Mouse (Mus musculus): ENCODE data around the gene Fbxo27.

DNA sequence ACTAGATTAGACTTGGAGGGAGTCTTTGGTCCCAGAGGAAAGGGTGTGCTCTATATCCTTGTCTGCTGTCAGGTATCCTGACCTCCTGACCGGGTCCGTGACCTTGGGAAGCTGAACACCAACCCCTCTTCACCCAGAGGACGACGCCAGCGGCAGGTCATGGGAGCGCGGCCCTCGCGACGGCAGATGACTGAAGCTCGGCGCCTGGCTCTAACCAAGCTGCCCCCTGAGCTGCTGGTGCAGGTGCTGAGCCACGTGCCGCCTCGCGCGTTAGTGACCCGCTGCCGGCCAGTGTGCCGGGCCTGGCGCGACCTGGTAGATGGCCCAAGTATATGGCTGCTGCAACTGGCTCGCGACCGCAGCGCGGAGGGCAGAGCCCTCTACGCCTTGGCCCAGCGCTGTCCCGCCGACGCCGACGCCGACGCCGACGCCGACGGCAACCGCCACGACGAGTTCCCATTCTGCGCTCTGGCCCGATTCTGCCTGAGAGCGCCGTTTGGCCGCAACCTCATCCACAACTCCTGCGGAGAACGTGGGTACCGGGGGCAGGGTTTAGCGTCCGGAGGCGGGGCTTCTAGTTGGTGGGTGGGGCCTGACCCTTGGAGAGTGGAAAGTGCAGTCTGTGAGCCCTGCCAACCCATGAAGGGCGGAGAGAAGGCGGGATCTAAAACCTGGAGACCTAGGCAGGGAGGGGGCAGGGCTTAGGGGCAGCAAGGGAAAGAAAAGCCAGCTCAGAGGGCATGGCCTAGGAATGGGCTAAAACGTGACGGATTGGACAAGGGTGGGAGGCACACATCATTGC is 39.9 kb downstream of the Fbxo27 start:
- TF ChIP-seq CTCF (IDR thresholded peaks at IDR 0.05; ENCODE audit: borderline replicate concordance, insufficient read depth, low read length) (no peak), POLR2A (IDR thresholded peaks at IDR 0.05; ENCODE audit: low read depth, low read length) (no peak)
